Mouse (Mus musculus) MEL (cell line): ENCODE results near the gene Abhd11.

Source experiments
- CHD1 ChIP-seq: IDR thresholded peaks from 2 replicates; pipeline ENCODE4 v1.6.1; 2012; ENCODE audit warnings: low read depth, mild to moderate bottlenecking, inconsistent platforms, low read length, improper control_type of control experiment
- CTCF ChIP-seq, 3 experiments: IDR thresholded peaks in 2 of 3; conservative IDR thresholded peaks in 1 of 3; 2 replicates each; pipeline ENCODE4 v1.5.1; 2011 to 2012; ENCODE audit warnings: low read length in 3 of 3, low read depth in 2 of 3, mild to moderate bottlenecking in 2 of 3, improper control_type of control experiment in 1 of 3, inconsistent platforms in 1 of 3, mixed read lengths in 1 of 3, moderate library complexity in 1 of 3; ENCODE audit not compliant: control insufficient read depth in 1 of 3, insufficient read depth in 1 of 3, poor library complexity in 1 of 3, severe bottlenecking in 1 of 3
- ELF1 ChIP-seq: IDR thresholded peaks from 2 replicates; pipeline ENCODE4 v1.6.1; 2014; ENCODE audit warnings: low read depth, mild to moderate bottlenecking, inconsistent platforms, low read length, improper control_type of control experiment, moderate library complexity
- EP300 ChIP-seq, 2 experiments: IDR thresholded peaks; 2 replicates each; pipeline ENCODE4 v1.6.1; 2011; ENCODE audit warnings: improper control_type of control experiment in 2 of 2, low read length in 2 of 2, low read depth in 1 of 2, mild to moderate bottlenecking in 1 of 2
- HCFC1 ChIP-seq: IDR thresholded peaks from 2 replicates; pipeline ENCODE4 v1.6.1; 2012; ENCODE audit warnings: low read depth, mild to moderate bottlenecking, inconsistent platforms, low read length, improper control_type of control experiment, moderate library complexity
- MEF2A ChIP-seq: IDR thresholded peaks from 2 replicates; pipeline ENCODE4 v1.6.1; 2014; ENCODE audit warnings: low read depth, mild to moderate bottlenecking, inconsistent platforms, low read length, improper control_type of control experiment; ENCODE audit not compliant: poor library complexity, insufficient replicate concordance, severe bottlenecking; ENCODE audit errors: extremely low read depth
- MYC ChIP-seq: IDR thresholded peaks from 2 replicates; pipeline ENCODE4 v1.6.1; 2011; ENCODE audit warnings: low read depth, mild to moderate bottlenecking, low read length, improper control_type of control experiment, moderate library complexity
- POLR2A ChIP-seq, 2 experiments: IDR thresholded peaks; 2 replicates each; pipeline ENCODE4 v1.6.1; 2011 to 2012; ENCODE audit warnings: low read length in 2 of 2, mild to moderate bottlenecking in 2 of 2, control low read depth in 1 of 2, improper control_type of control experiment in 1 of 2, low read depth in 1 of 2, moderate library complexity in 1 of 2; ENCODE audit not compliant: control insufficient read depth in 1 of 2, insufficient read depth in 1 of 2, poor library complexity in 1 of 2
- POLR2AphosphoS2 ChIP-seq: IDR thresholded peaks from 2 replicates; pipeline ENCODE4 v1.6.1; 2011; ENCODE audit warnings: low read length, improper control_type of control experiment
- POLR2AphosphoS5 ChIP-seq: IDR thresholded peaks from 2 replicates; pipeline ENCODE4 v1.6.1; 2012; ENCODE audit warnings: low read depth, borderline replicate concordance, mild to moderate bottlenecking, inconsistent platforms, low read length, moderate library complexity, mixed read lengths
- TAL1 ChIP-seq: IDR thresholded peaks from 2 replicates; pipeline ENCODE4 v1.6.1; 2012; ENCODE audit warnings: mild to moderate bottlenecking, inconsistent platforms, low read length, moderate library complexity, mixed read lengths
- TCF12 ChIP-seq: IDR thresholded peaks from 2 replicates; pipeline ENCODE4 v1.6.1; 2014; ENCODE audit warnings: low read depth, mild to moderate bottlenecking, inconsistent platforms, low read length, improper control_type of control experiment, moderate library complexity

DNA sequence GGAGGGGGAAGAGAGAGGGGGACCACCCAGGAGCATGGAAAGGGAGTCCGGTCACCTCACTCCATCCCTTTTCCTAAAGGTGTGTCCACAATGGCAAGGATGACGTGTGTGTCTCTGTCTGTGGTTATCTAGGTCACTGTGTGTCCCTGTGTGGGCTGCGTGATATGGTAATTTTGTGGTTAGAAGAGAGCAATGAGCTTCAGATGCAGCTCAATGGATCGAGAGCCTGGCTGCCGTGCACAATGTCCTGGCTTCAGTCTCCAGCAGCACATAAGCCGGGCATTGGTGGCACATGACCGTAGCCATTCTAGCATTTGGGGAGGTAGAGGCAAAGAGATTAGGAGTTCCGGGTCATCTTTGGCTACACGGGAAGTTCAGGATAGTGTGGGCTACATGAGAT is 30.6 kb downstream of the Abhd11 start:
- TF ChIP-seq POLR2A (IDR thresholded peaks at IDR 0.05; ENCODE audit: control insufficient read depth in 1 of 2, insufficient read depth in 1 of 2, low read depth in 1 of 2, low read length in 2 of 2, poor library complexity in 1 of 2) (no peak), POLR2AphosphoS5 (no peak), CTCF (IDR thresholded peaks at IDR 0.05 in 2 of 3, conservative IDR thresholded peaks at IDR 0.05 in 1 of 3; ENCODE audit: control insufficient read depth in 1 of 3, insufficient read depth in 1 of 3, low read depth in 2 of 3, low read length in 3 of 3, poor library complexity in 1 of 3, severe bottlenecking in 1 of 3) (no peak), CHD1 (no peak), EP300 (IDR thresholded peaks at IDR 0.05; ENCODE audit: low read depth in 1 of 2, low read length in 2 of 2) (no peak), MYC (no peak), TAL1 (no peak), HCFC1 (no peak), MEF2A (no peak), ELF1 (no peak), POLR2AphosphoS2 (no peak), TCF12 (no peak)
